Mouse (Mus musculus): Measurements from ENCODE around the gene F830045P16Rik. TPM values are rescaled to one million over a fixed set of nuclear protein-coding genes. Genes with fewer than 3 reads are reported as not detected.

Gene F830045P16Rik
- polyA plus RNA-seq, 1 experiment from 2014 or later: not detected

GRCm38 (mm10) chr2:129537926-129538325 is 1.5 kb upstream of the F830045P16Rik start:
- no peaks in the 10 kb centered on the region for H3K27me3 ChIP-seq (ENCODE audit: control insufficient read depth, insufficient read depth, low read length)
- 59% methylated on average over 4 of the region's 4 CpGs for WGBS (ENCODE audit: insufficient replicate concordance)
- peaks cover 17% of the 10 kb centered on the region for H3K4me1 ChIP-seq (ENCODE audit: control insufficient read depth, insufficient read depth, low read length)
- H3K9ac ChIP-seq (ENCODE audit: low read depth, low read length): no peak overlapping the region
- no peaks in the 10 kb centered on the region for H3K36me3 ChIP-seq (ENCODE audit: control insufficient read depth, insufficient read depth, low read length)
- H3K4me3 ChIP-seq (ENCODE audit: low read depth, low read length): no peak overlapping the region
- H3K4me2 ChIP-seq: no peak overlapping the region
- no peaks in the 10 kb centered on the region for H3K9me3 ChIP-seq (replicated peaks; ENCODE audit: control insufficient read depth, low read length)
- no peak for ATAC-seq (replicated peaks; ENCODE audit: insufficient number of reproducible peaks, low FRiP score, low TSS enrichment)
- H3K27ac ChIP-seq (ENCODE audit: low read depth, low read length): no peak overlapping the region

- no peak for ATAC-seq (replicated peaks; ENCODE audit: insufficient number of reproducible peaks, low FRiP score, low TSS enrichment)
These were observed 958 bp upstream of the F830045P16Rik start for GRCm38 (mm10) chr2:129537360-129537759.

GRCm38 (mm10) chr2:129536926-129537325 is 524 bp upstream of the F830045P16Rik start:
- Histone ChIP-seq H3K27ac (ENCODE audit: low read depth, low read length) (no peak overlapping the region), H3K27me3 (ENCODE audit: control insufficient read depth, insufficient read depth, low read length) (no peaks in the 10 kb centered on the region), H3K4me1 (ENCODE audit: control insufficient read depth, insufficient read depth, low read length) (peaks cover 18% of the 10 kb centered on the region), H3K9ac (ENCODE audit: low read depth, low read length) (no peak overlapping the region), H3K4me3 (ENCODE audit: low read depth, low read length) (no peak overlapping the region), H3K4me2 (no peak overlapping the region), H3K36me3 (ENCODE audit: control insufficient read depth, insufficient read depth, low read length) (no peaks in the 10 kb centered on the region), H3K9me3 (replicated peaks; ENCODE audit: control insufficient read depth, low read length) (no peaks in the 10 kb centered on the region)
- no peak for ATAC-seq (replicated peaks; ENCODE audit: insufficient number of reproducible peaks, low FRiP score, low TSS enrichment)
- 88% methylated on average over 1 of the region's 1 CpGs for WGBS (ENCODE audit: insufficient replicate concordance)

More at GRCm38 (mm10) chr2:129537360-129537759, 958 bp upstream of the F830045P16Rik start:
- H3K9me3 ChIP-seq (replicated peaks; ENCODE audit: control insufficient read depth, low read length): no peaks in the 10 kb centered on the region
- H3K4me1 ChIP-seq (ENCODE audit: control insufficient read depth, insufficient read depth, low read length): peaks cover 17% of the 10 kb centered on the region
- 40% methylated on average over 7 of the region's 7 CpGs for WGBS (ENCODE audit: insufficient replicate concordance)
- no peaks in the 10 kb centered on the region for H3K36me3 ChIP-seq (ENCODE audit: control insufficient read depth, insufficient read depth, low read length)
- no peak overlapping the region for H3K4me3 ChIP-seq (ENCODE audit: low read depth, low read length)
- H3K9ac ChIP-seq (ENCODE audit: low read depth, low read length): no peak overlapping the region
- no peak overlapping the region for H3K27ac ChIP-seq (ENCODE audit: low read depth, low read length)
- no peaks in the 10 kb centered on the region for H3K27me3 ChIP-seq (ENCODE audit: control insufficient read depth, insufficient read depth, low read length)
- H3K4me2 ChIP-seq: no peak overlapping the region

DNA sequence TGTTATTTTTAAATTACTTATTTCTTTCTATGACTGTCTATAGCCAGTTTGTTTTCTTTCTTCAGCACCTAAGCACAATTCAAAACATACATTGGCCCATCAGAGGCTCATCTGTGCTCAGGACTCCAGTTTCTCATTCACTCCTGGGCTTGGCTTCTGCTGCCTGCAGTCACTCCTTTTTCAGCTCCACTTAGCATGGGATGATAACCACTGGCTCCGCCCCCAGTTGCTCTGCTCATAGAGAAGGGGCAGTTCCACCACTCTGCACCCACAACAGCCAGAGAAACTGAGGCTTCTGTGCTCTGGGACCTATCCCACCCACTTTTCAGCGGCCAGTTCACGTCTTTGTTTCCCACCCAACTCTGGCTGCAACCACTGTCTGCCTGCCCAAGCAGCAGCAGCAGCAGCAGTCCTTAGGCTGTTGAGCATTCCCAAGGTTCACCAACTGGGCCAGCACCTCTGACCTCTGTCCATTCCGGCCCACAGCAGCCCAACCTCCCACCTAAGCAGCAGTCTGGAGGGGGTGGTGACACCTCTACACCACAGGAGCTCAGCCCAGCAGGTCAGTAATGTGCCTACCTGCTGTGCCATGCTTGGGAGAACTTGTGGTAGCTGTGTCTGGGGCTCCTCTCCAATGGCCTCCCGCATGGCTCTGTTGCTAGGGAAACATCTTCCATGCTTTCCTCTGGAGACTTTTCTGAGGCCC is 1.4 kb downstream of the F830045P16Rik start:
- H3K36me3 ChIP-seq (ENCODE audit: control insufficient read depth, insufficient read depth, low read length): no peaks in the 10 kb centered on the region
- WGBS (ENCODE audit: insufficient replicate concordance): 35% methylated on average over 5 of the region's 5 CpGs

DNA sequence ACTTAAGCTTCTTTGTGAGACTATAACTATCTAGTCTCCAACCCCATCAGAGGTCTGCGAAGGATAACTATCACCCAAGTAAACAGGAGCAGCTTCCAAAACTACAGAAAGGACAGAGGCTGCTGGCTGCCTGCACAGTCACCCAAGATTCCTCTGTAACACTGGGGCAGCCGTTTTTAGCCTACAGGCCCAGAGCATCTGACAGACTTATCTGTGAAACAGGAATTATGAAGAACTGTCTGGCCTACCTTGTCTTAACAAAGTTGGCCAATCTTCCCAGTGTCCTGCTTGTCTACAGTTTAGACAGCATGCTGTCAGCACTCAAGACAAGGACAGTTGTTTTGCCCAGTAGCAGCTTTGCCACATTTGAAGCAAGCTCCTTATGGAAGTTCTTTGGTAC is 4.5 kb downstream of the F830045P16Rik start:
- no peak overlapping the region for H3K27ac ChIP-seq (ENCODE audit: low read depth, low read length)
- no peak overlapping the region for H3K4me3 ChIP-seq (ENCODE audit: low read depth, low read length)
- 39% methylated on average over 2 of the region's 2 CpGs for WGBS (ENCODE audit: insufficient replicate concordance)
- no peaks in the 10 kb centered on the region for H3K27me3 ChIP-seq (ENCODE audit: control insufficient read depth, insufficient read depth, low read length)
- H3K4me2 ChIP-seq: no peak overlapping the region
- H3K36me3 ChIP-seq (ENCODE audit: control insufficient read depth, insufficient read depth, low read length): no peaks in the 10 kb centered on the region
- no peaks in the 10 kb centered on the region for H3K9me3 ChIP-seq (replicated peaks; ENCODE audit: control insufficient read depth, low read length)
- no peak overlapping the region for H3K9ac ChIP-seq (ENCODE audit: low read depth, low read length)
- H3K4me1 ChIP-seq (ENCODE audit: control insufficient read depth, insufficient read depth, low read length): peaks cover 10% of the 10 kb centered on the region
- no peak for ATAC-seq (replicated peaks; ENCODE audit: insufficient number of reproducible peaks, low FRiP score, low TSS enrichment)

More for the DNA sequence above, 1.4 kb downstream of the F830045P16Rik start:
- H3K4me2 ChIP-seq: no peak overlapping the region
- H3K9me3 ChIP-seq (replicated peaks; ENCODE audit: control insufficient read depth, low read length): no peaks in the 10 kb centered on the region
- H3K4me1 ChIP-seq (ENCODE audit: control insufficient read depth, insufficient read depth, low read length): peaks cover 20% of the 10 kb centered on the region
- no peaks in the 10 kb centered on the region for H3K27me3 ChIP-seq (ENCODE audit: control insufficient read depth, insufficient read depth, low read length)
- no peak for ATAC-seq (replicated peaks; ENCODE audit: insufficient number of reproducible peaks, low FRiP score, low TSS enrichment)
- no peak overlapping the region for H3K4me3 ChIP-seq (ENCODE audit: low read depth, low read length)
- no peak overlapping the region for H3K9ac ChIP-seq (ENCODE audit: low read depth, low read length)
- H3K27ac ChIP-seq (ENCODE audit: low read depth, low read length): no peak overlapping the region

- H3K4me1 ChIP-seq (ENCODE audit: control insufficient read depth, insufficient read depth, low read length): peaks cover 7% of the 10 kb centered on the region
- H3K27ac ChIP-seq (ENCODE audit: low read depth, low read length): no peak overlapping the region
- no peak overlapping the region for H3K9ac ChIP-seq (ENCODE audit: low read depth, low read length)
- no peak overlapping the region for H3K4me2 ChIP-seq
- ATAC-seq (replicated peaks; ENCODE audit: insufficient number of reproducible peaks, low FRiP score, low TSS enrichment): no peak
- no peak overlapping the region for H3K4me3 ChIP-seq (ENCODE audit: low read depth, low read length)
- no peaks in the 10 kb centered on the region for H3K9me3 ChIP-seq (replicated peaks; ENCODE audit: control insufficient read depth, low read length)
- H3K27me3 ChIP-seq (ENCODE audit: control insufficient read depth, insufficient read depth, low read length): no peaks in the 10 kb centered on the region
- H3K36me3 ChIP-seq (ENCODE audit: control insufficient read depth, insufficient read depth, low read length): no peaks in the 10 kb centered on the region
These were observed 5.3 kb downstream of the F830045P16Rik start for GRCm38 (mm10) chr2:129531102-129531501.

GRCm38 (mm10) chr2:129529297-129530209 is 6.8 kb downstream of the F830045P16Rik start:
- Histone ChIP-seq H3K36me3 (ENCODE audit: control insufficient read depth, insufficient read depth, low read length) (no peaks in the 10 kb centered on the region), H3K9ac (ENCODE audit: low read depth, low read length) (no peak overlapping the region), H3K27ac (ENCODE audit: low read depth, low read length) (no peak overlapping the region), H3K27me3 (ENCODE audit: control insufficient read depth, insufficient read depth, low read length) (no peaks in the 10 kb centered on the region), H3K9me3 (replicated peaks; ENCODE audit: control insufficient read depth, low read length) (no peaks in the 10 kb centered on the region), H3K4me3 (ENCODE audit: low read depth, low read length) (no peak overlapping the region), H3K4me1 (ENCODE audit: control insufficient read depth, insufficient read depth, low read length) (peaks cover 3% of the 10 kb centered on the region; the same call in 1 of the 2 replicates), H3K4me2 (0 out of 2 replicates have a peak overlapping the region, but pooled peaks have one; percentile 1)
- no peak for ATAC-seq (replicated peaks; ENCODE audit: insufficient number of reproducible peaks, low FRiP score, low TSS enrichment)
- WGBS (ENCODE audit: insufficient replicate concordance): 33% methylated on average over 14 of the region's 14 CpGs

- Histone ChIP-seq H3K27ac (ENCODE audit: low read depth, low read length) (no peak overlapping the region), H3K27me3 (ENCODE audit: control insufficient read depth, insufficient read depth, low read length) (no peaks in the 10 kb centered on the region), H3K4me3 (ENCODE audit: low read depth, low read length) (no peak overlapping the region), H3K36me3 (ENCODE audit: control insufficient read depth, insufficient read depth, low read length) (no peaks in the 10 kb centered on the region), H3K4me1 (ENCODE audit: control insufficient read depth, insufficient read depth, low read length) (peaks cover 3% of the 10 kb centered on the region; the same call in 1 of the 2 replicates), H3K9me3 (replicated peaks; ENCODE audit: control insufficient read depth, low read length) (no peaks in the 10 kb centered on the region), H3K4me2 (no peak overlapping the region), H3K9ac (ENCODE audit: low read depth, low read length) (no peak overlapping the region)
- no peak for ATAC-seq (replicated peaks; ENCODE audit: insufficient number of reproducible peaks, low FRiP score, low TSS enrichment)
- 77% methylated on average over 4 of the region's 4 CpGs for WGBS (ENCODE audit: insufficient replicate concordance)
These were observed 8.5 kb downstream of the F830045P16Rik start for GRCm38 (mm10) chr2:129527916-129528315.
